Mouse (Mus musculus) embryonic facial prominence, embryonic 10.5 days (tissue): ENCODE results near the gene Tubb4a. TPM values are rescaled to one million over a fixed set of nuclear protein-coding genes. Genes with fewer than 3 reads are reported as not detected.
A peak's percentile ranks its signal among the peaks of the same experiment; 100 is the strongest.
"Not testable (repeated sequence)": the region's sequence is repeated elsewhere in the genome, so short reads cannot be mapped to it uniquely, and the experiment has no call there.

Source experiments
- DNase-seq: peaks from one replicate; pipeline ENCODE4 v3.0.0-alpha.2; 2017; ENCODE audit warnings: low spot score
- H3K27ac ChIP-seq: fragments of 300-500 bp; sonication (generic); replicated peaks from 2 replicates; pipeline ENCODE4 v1.5.1; 2016; ENCODE audit warnings: mild to moderate bottlenecking
- H3K27me3 ChIP-seq: fragments of 300-500 bp; sonication (generic); replicated peaks from 2 replicates; pipeline ENCODE4 v1.6.1; 2016; ENCODE audit warnings: low read depth, mild to moderate bottlenecking; ENCODE audit not compliant: poor library complexity, severe bottlenecking
- H3K36me3 ChIP-seq: fragments of 300-500 bp; sonication (generic); replicated peaks from 2 replicates; pipeline ENCODE4 v1.6.1; 2016; ENCODE audit warnings: mild to moderate bottlenecking, moderate library complexity
- H3K4me1 ChIP-seq: fragments of 300-500 bp; sonication (generic); 2 replicates; pipeline ENCODE4 v1.6.1; 2016
- H3K4me3 ChIP-seq: fragments of 300-500 bp; sonication (generic); 2 replicates; pipeline ENCODE4 v1.5.1; 2016; ENCODE audit warnings: mild to moderate bottlenecking, moderate library complexity
- H3K9me3 ChIP-seq: fragments of 300-500 bp; sonication (generic); 2 replicates; pipeline ENCODE4 v1.6.1; 2016; ENCODE audit warnings: mild to moderate bottlenecking
- whole genome bisulfite sequencing: fragments of 180-500 bp; shearing (Covaris S2); methylation state at CpG from one replicate; pipeline ENCODE4 v1.1.7; 2016; 5-methylcytosine and 5-hydroxymethylcytosine counted together
- polyA plus RNA-seq: library from polyadenylated mRNA; unstranded; fragments of >200 nt; fragmentation: Nextera tagmentation; extraction: Ambion mirVana; gene quantifications from 2 replicates; pipeline ENCODE4 v1.2.1, GENCODE M21; 2016

Tubb4a gene
- polyA plus RNA-seq, 1 experiment from 2014 or later: 35.5 TPM

DNA sequence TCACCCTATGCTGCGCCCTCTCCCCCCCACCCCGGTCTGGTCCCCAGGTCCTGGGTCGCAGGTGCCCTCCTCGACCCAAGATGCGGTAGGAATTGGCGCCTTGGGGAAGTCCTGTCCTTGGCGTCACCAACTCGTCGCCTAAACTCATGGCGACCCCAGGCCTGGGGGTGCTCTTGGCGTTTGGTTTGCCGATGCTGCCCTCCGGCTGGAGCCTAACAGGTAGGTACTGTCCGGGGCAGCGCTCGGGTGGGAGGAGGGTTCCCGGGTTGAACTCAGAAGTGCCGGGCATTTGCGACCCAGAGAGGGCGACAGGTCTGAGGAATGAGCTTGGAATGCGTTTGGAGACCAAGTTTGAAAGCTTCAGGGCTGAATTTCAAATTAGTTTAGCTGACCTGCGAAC is 25.0 kb downstream of the Tubb4a start:
- peaks cover 36% of the 10 kb centered on the region for H3K4me1 ChIP-seq
- WGBS: under 1% methylated on average over 22 of the region's 22 CpGs
- H3K27ac ChIP-seq: peak overlapping the region; percentile 7; the same call in 1 of the 2 replicates
- DNase-seq: peak; percentile 26
- peaks cover 78% of the 10 kb centered on the region for H3K27me3 ChIP-seq
- no peaks in the 10 kb centered on the region for H3K9me3 ChIP-seq
- no peaks in the 10 kb centered on the region for H3K36me3 ChIP-seq
- peak overlapping the region; percentile 51 for H3K4me3 ChIP-seq

DNA sequence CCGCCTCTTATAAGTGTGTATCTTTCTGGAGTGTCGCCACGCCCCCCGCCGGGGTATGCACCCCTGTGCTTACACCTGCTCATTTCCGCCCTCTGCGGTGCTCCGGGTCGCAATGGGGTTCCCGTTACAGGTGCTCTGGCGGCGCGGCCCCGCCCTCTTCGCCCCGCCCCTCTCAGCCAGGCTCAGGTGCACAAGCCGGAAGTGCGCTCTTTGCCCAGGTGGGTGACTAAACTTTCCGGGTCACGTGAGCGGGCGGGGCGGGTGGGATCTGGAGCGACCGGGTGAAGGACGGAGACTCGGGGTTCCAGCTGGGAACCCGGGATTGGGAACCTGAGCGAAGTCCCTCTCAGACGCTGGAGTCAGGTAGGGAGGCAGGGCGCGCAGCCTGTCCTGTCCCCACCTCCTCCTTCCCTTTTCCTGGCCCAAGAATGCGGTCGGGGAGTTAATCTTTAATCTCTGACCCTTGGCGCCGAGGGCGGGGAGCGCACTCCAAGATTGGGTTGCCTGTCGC is 25.5 kb downstream of the Tubb4a start:
- Histone ChIP-seq H3K4me3 (peak overlapping the region; percentile 51), H3K4me1 (peaks cover 36% of the 10 kb centered on the region), H3K9me3 (no peaks in the 10 kb centered on the region), H3K27me3 (peaks cover 79% of the 10 kb centered on the region), H3K27ac (peak overlapping the region; percentile 7; the same call in 1 of the 2 replicates), H3K36me3 (no peaks in the 10 kb centered on the region)
- peak; percentile 58 for DNase-seq
- 1% methylated on average over 39 of the region's 39 CpGs for WGBS

DNA sequence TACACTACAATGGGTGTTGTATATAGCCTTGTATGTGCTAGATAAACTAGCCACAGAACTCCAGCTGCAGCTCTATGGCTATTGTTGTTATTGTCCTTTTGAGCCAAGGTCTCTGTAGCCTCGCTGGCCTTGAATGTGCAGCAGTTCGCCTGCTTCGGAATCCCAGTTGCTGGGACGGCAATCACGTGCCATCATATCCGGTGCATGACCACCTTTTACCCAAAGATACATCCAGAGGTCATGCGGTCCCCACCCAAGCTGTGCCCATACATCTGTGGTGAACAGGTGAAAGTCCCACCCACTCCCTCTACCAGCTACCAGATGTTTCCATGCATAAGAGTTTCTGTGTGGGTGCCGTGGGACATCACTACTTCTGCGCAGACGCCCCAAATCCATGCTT is 26.5 kb downstream of the Tubb4a start:
- Histone ChIP-seq H3K27ac (no peak overlapping the region), H3K4me3 (peak overlapping the region; percentile 88), H3K9me3 (no peaks in the 10 kb centered on the region), H3K4me1 (peaks cover 36% of the 10 kb centered on the region), H3K36me3 (0 out of 2 replicates have a peak, but pooled peaks cover 4% of the 10 kb centered on the region), H3K27me3 (peaks cover 70% of the 10 kb centered on the region)
- no peak for DNase-seq
- 47% methylated on average over 10 of the region's 10 CpGs for WGBS

DNA sequence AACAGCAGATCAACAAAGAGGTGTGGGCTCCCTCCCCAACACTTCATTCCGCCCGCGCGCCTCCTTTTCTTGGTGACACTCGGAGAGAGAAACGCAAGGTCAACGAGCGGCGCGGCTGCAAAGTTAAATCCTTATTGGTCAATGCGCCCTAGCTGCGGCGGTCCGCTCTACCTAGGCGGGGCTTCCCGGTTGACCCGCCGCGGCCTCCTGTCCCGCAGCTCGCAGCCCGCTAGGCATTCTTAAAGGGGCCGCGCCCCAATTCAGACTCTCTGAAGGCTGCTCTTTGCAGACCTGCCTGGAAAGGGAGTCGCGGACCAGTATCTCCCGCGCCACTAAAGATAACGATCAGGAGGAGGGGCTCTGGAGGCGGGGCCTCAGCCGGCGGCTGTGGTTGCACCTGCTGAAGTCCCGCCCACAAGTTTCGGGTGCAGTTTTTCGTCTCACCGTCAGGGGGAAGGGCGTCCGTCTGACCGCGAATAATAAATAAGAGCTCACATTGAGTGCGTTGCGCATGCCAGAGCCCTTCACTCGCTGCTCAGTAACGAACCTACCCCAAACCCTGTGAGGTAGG is 27.3 kb downstream of the Tubb4a start:
- DNase-seq: peak; percentile 93
- Histone ChIP-seq H3K4me1 (peaks cover 36% of the 10 kb centered on the region), H3K9me3 (no peaks in the 10 kb centered on the region), H3K27me3 (peaks cover 67% of the 10 kb centered on the region), H3K36me3 (0 out of 2 replicates have a peak, but pooled peaks cover 9% of the 10 kb centered on the region), H3K4me3 (peak overlapping the region; percentile 88), H3K27ac (peak overlapping the region; percentile 82)
- under 1% methylated on average over 44 of the region's 44 CpGs for WGBS

DNA sequence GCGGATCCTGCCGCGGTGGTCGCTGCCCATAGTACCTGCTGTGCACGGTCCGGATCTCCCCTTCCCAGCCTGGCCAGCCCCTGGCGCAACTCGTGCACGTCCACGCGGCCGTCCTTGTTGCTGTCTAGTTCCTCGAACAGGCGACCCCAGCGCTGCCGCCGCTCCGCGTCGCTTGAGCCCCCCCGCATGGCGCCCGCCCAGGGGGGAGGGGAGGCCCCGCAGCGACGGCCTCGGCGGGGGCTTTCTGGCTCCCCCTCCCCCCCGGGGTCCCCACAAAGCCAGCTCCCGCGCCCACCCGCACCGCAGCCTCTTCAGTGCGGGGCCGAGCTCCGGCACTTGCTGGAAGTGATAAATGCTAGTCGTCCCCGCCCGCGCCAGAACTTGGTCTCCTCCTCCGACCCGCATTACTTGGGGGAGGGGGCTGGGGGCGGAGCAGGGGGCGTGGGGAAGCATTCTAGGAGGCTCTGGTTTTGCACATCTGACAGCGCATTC is 28.1 kb downstream of the Tubb4a start, which contains the start of gene Slc25a23:
Gene Slc25a23 (minus strand): TSS at position 378 of the 492 bp plus-strand sequence.
- peak; percentile 90 for DNase-seq
- Histone ChIP-seq H3K4me3 (peak within 1 kb of the TSS; percentile 88), H3K27ac (peak within 1 kb of the TSS; percentile 82), H3K4me1 (peaks cover 36% of the 10 kb centered on the region), H3K27me3 (peaks cover 59% of the 10 kb centered on the region), H3K9me3 (no peaks in the 10 kb centered on the region), H3K36me3 (0 out of 2 replicates have a peak, but pooled peaks cover 15% of the 10 kb centered on the region)
- WGBS: 0% methylated on average over 38 of the region's 45 CpGs

DNA sequence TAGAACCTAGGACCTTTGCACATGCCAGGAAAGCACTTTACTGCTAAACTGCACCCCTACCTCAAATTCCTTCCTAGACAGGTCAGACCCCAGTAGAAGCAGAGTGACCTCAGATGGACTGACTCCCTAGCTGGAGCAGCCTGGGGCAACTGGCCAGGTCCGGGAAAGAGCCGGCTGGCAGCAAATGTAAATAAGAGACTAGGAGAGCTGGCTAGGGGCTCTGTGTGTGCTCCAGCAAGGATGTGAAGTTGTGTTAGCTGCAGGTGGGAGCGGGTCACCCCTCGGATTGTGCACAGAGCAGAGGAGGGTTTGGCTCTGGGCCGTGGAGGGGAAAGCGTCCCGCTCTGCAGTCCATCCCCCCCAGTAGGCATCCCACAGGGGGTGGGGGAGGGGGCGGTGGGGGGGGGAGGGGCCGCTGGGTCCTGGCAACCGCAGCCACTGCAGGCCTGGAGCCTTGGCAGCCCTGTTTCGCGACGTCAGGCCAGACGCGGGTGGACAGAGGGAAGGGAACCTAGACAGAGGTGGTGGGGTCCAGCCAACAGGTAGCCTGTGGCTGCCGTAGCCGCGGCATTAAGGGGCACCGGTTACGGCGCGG is 28.6 kb downstream of the Tubb4a start, which contains the start of gene Crb3:
Gene Crb3 (plus strand): TSS at position 215 of the 595 bp plus-strand sequence.
- DNase-seq: peak; percentile 46
- peaks cover 53% of the 10 kb centered on the region for H3K27me3 ChIP-seq
- H3K4me3 ChIP-seq: peak within 1 kb of the TSS; percentile 88
- peak within 1 kb of the TSS; percentile 82 for H3K27ac ChIP-seq
- 0% methylated on average over 22 of the region's 22 CpGs for WGBS
- peaks cover 36% of the 10 kb centered on the region for H3K4me1 ChIP-seq
- no peaks in the 10 kb centered on the region for H3K9me3 ChIP-seq
- peaks cover 15% of the 10 kb centered on the region; the same call in 1 of the 2 replicates for H3K36me3 ChIP-seq

DNA sequence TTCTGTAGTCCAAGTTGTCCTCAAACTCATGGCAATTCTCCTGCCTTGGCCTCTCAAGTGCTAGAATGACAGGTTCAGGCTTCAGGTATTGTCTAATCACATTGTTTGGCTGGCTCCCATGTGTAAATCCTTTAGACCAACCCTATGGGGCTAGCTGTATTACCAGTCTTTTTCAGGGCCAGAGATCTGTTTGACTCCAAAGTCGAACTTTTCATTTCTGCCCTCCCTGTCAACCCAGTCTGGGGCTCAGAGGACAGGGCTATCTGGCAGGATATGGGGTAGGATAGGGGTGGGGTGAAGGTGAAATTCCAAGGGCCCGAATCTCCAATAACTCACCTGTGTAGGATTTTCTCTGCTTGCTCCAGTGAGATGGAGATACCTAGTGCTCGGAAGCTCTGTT is 31.3 kb downstream of the Tubb4a start:
- no peaks in the 10 kb centered on the region for H3K9me3 ChIP-seq
- no peak overlapping the region for H3K27ac ChIP-seq
- peaks cover 26% of the 10 kb centered on the region for H3K27me3 ChIP-seq
- no peak for DNase-seq
- H3K36me3 ChIP-seq: peaks cover 34% of the 10 kb centered on the region
- peaks cover 25% of the 10 kb centered on the region for H3K4me1 ChIP-seq
- H3K4me3 ChIP-seq: no peak overlapping the region
- WGBS: 80% methylated on average over 3 of the region's 3 CpGs

DNA sequence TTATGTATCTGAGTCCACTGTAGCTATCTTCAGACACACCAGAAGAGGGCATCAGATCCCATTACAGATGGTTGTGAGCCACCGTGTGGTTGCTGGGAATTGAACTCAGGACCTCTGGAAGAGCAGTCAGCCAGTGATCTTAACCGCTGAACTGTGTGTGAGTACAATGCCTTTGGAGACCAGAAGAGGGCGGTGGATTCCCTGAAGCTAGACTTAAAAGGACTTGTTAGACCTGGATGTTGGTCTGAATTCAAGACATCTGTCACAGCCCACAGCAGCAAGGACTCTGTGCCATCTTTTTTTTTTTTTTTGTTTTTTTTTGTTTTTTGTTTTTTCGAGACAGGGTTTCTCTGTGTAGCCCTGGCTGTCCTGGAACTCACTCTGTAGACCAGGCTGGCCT is 35.9 kb downstream of the Tubb4a start:
- H3K4me3 ChIP-seq, H3K4me1 ChIP-seq, H3K27me3 ChIP-seq, H3K9me3 ChIP-seq, DNase-seq, H3K27ac ChIP-seq: not testable (repeated sequence)
- H3K36me3 ChIP-seq: peaks cover 45% of the 10 kb centered on the region
- WGBS: 81% methylated on average over 4 of the region's 4 CpGs

DNA sequence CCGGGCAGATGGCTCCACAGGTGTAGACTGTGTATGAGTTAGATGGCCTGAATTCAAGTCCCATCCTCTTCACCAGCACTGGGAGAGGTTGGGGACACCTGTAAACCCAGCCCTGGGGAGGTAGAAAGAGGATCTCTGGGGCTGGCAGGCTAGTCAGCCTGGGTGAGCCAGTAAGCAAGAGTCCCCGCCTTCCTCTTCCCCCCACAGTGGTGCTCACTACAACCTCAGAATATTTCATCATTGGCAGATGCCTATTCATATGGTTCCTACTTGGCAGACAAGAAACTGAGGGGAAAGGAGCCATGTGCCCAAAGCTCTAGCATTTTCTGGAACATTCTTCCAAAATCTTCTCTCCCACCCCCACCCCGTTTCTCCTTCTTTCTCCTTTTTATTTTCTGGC is 38.8 kb downstream of the Tubb4a start:
- Histone ChIP-seq H3K4me1 (0 out of 2 replicates have a peak, but pooled peaks cover 3% of the 10 kb centered on the region), H3K36me3 (peaks cover 40% of the 10 kb centered on the region), H3K4me3 (no peak overlapping the region), H3K27me3 (no peaks in the 10 kb centered on the region), H3K9me3 (no peaks in the 10 kb centered on the region), H3K27ac (no peak overlapping the region)
- DNase-seq: no peak
- WGBS: 96% methylated on average over 3 of the region's 3 CpGs

DNA sequence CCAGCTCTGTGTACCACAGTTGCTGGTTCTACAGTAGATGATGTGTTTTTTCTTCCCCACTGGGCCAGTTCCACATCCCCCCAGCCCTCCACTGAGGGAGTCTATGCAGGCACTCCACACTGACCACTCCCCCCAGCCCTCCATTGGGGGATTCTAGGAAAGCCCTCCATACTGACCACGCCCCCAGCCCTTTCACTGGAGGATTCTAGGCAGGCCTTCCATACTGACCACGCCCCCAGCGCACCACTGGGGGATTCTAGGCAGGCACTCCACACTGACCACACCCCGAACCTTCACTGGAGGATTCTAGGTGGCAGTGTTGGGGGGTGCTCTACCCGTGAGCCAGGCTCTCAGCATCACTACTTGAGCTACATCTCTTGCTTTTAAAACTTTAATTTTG is 40.2 kb downstream of the Tubb4a start:
- Histone ChIP-seq H3K36me3 (peaks cover 26% of the 10 kb centered on the region), H3K4me3 (no peak overlapping the region), H3K9me3 (no peaks in the 10 kb centered on the region), H3K27me3 (no peaks in the 10 kb centered on the region), H3K4me1 (0 out of 2 replicates have a peak, but pooled peaks cover 3% of the 10 kb centered on the region), H3K27ac (no peak overlapping the region)
- whole genome bisulfite sequencing: 36% methylated on average over 5 of the region's 5 CpGs
- no peak for DNase-seq

DNA sequence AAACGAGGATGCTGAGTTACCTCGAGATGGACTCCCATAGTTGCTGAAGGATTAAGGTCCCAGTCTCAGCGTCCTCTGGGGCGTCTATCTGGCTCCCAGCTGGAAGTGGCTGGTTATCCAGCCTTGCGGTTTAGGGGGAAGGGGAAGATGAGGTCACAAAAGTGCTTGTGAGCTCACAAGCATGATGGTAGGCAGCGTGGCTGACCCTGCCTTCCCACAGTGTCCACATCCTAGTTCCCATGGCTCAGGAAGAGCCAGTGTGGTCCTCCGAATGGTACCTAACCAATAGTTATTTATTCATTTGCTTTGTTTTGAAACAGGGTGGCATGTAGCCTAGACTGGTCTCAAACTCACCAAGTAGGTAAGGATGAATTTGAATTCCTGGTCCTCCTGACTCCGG is 46.0 kb downstream of the Tubb4a start, which contains the start of gene Slc25a41:
Gene Slc25a41 (minus strand): TSS at position 101 of the 400 bp plus-strand sequence.
- no peak for DNase-seq
- Histone ChIP-seq H3K4me1 (peaks cover 2% of the 10 kb centered on the region; the same call in 1 of the 2 replicates), H3K36me3 (peaks cover 10% of the 10 kb centered on the region; the same call in 1 of the 2 replicates), H3K9me3 (no peaks in the 10 kb centered on the region), H3K4me3 (no peak within 1 kb of the TSS), H3K27me3 (peaks cover 24% of the 10 kb centered on the region), H3K27ac (no peak within 1 kb of the TSS)
- 69% methylated on average over 8 of the region's 8 CpGs for WGBS

DNA sequence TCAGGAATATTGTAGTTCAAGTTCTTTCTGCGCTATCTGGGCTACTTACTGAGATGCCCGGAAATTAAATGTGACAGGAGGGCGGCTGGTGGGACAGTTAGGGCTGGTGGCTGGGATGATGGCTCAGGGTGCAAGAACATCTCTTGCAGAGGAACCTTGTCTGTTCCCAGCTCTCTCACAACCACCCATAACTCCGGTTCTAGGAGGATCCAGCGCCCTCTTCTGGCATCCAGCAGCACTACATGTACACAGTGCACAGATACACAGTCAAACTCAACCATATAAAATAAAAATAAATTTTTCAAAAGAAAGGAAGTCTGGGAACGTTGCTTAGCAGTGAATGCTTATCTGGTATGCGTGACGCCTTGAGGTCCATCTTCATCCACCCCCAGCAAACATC is 48.6 kb downstream of the Tubb4a start:
- 37% methylated on average over 8 of the region's 8 CpGs for WGBS
- DNase-seq: no peak
- no peak overlapping the region for H3K27ac ChIP-seq
- no peaks in the 10 kb centered on the region for H3K9me3 ChIP-seq
- no peak overlapping the region for H3K4me3 ChIP-seq
- H3K27me3 ChIP-seq: peaks cover 24% of the 10 kb centered on the region
- peaks cover 2% of the 10 kb centered on the region; the same call in 1 of the 2 replicates for H3K4me1 ChIP-seq
- H3K36me3 ChIP-seq: no peaks in the 10 kb centered on the region
